ENCODE assay signal across 13 mouse cellular contexts in genomic region chr15:80560646-80561580, GRCm38 (mm10). TPM values are rescaled to one million over a fixed set of nuclear protein-coding genes. Genes with fewer than 3 reads are reported as not detected.
A peak's percentile ranks its signal among the peaks of the same experiment; 100 is the strongest.
DNase-seq lines count a peak whose midpoint lies in the region; ATAC-seq and TF ChIP-seq lines count a peak whose summit lies in the region.
"Had no signal": no experiment of that assay in that cellular context is flagged by ENCODE, and none has a peak within 500 bp of the region (broad histone marks: within the 10 kb centered on the region; RNA-seq: fewer than 3 reads in every experiment).

No protein-coding gene starts in this region.

- peaks cover 3% of the 10 kb centered on the region; the same call in 1 of the 2 replicates for H3K27me3 ChIP-seq in kidney, embryonic 15.5 days
- H3K27me3 ChIP-seq in C2C12 (ENCODE audit: control insufficient read depth, insufficient read depth, insufficient read length): no peaks in the 10 kb centered on the region
- H3K27me3 ChIP-seq: forebrain, embryonic 15.5 days had no signal

- 58% methylated on average over 15 of the region's 15 CpGs for WGBS in kidney, embryonic 15.5 days

- no peaks in the 10 kb centered on the region for H3K9me3 ChIP-seq in kidney, embryonic 15.5 days (replicated peaks)
- H3K9me3 ChIP-seq: forebrain, embryonic 15.5 days; liver, embryonic 12.5 days had no signal

- no peaks in the 10 kb centered on the region for H3K36me3 ChIP-seq in kidney, embryonic 15.5 days
- H3K36me3 ChIP-seq in C2C12 (ENCODE audit: control insufficient read depth, insufficient read depth): no peaks in the 10 kb centered on the region
- H3K36me3 ChIP-seq: forebrain, embryonic 15.5 days; liver, embryonic 12.5 days had no signal

- H3K27ac ChIP-seq in kidney, embryonic 15.5 days: 0 out of 2 replicates have a peak overlapping the region, but pooled peaks have one; percentile 13
- H3K27ac ChIP-seq: forebrain, embryonic 15.5 days; liver, embryonic 12.5 days had no signal

- peaks cover 7% of the 10 kb centered on the region; the same call in 1 of the 2 replicates for H3K4me1 ChIP-seq in kidney, embryonic 15.5 days
- H3K4me1 ChIP-seq: forebrain, embryonic 15.5 days had no signal

- no peaks in the 10 kb centered on the region for H3K79me2 ChIP-seq in C2C12 (ENCODE audit: control insufficient read depth, insufficient read depth)

- H3ac ChIP-seq in C2C12 (ENCODE audit: control insufficient read depth, insufficient read length, low read depth): peak overlapping the region; percentile 27

- H3K9ac ChIP-seq in kidney, embryonic 15.5 days: no peak overlapping the region
- H3K9ac ChIP-seq: forebrain, embryonic 15.5 days; liver, embryonic 12.5 days had no signal

- no peak overlapping the region for H3K4me3 ChIP-seq in kidney, embryonic 15.5 days (replicated peaks)
- no peak overlapping the region for H3K4me3 ChIP-seq in C2C12 (ENCODE audit: insufficient read depth, poor library complexity, severe bottlenecking)
- H3K4me3 ChIP-seq: forebrain, embryonic 15.5 days; liver, embryonic 12.5 days had no signal

- no peak for TF ChIP-seq CTCF in C2C12 (IDR thresholded peaks at IDR 0.05; ENCODE audit: control insufficient read depth, insufficient read depth, insufficient read length)

- DNase-seq in kidney, postnatal 36 days: no peak
- peak; percentile 18 for DNase-seq in adrenal gland, postnatal 25 days
- DNase-seq in frontal cortex, postnatal 14 days (ENCODE audit: low spot score in 2 of 2): no peak
- no peak for DNase-seq in thymus, postnatal 36 days
- DNase-seq in ovary, postnatal 36 days (ENCODE audit: low spot score): no peak
- DNase-seq: heart, postnatal 10 days had no signal

- no peak overlapping the region for H3K4me2 ChIP-seq in kidney, embryonic 15.5 days
- H3K4me2 ChIP-seq: forebrain, embryonic 15.5 days; liver, embryonic 12.5 days had no signal

- no peak for ATAC-seq in kidney, embryonic 15.5 days (replicated peaks; ENCODE audit: low FRiP score)
- ATAC-seq in megakaryocyte, adult 5-6 weeks (ENCODE audit: poor library complexity, severe bottlenecking): peak; percentile 54
- ATAC-seq: forebrain, embryonic 15.5 days; liver, embryonic 12.5 days had no signal

- no peaks in the 10 kb centered on the region for H3K79me3 ChIP-seq in C2C12 (ENCODE audit: low read depth)

TF ChIP-seq in C2C12, 6 proteins besides CTCF, POLR2A, EP300 and RAD21:
- no peak for TF ChIP-seq MYOG (IDR thresholded peaks at IDR 0.05; ENCODE audit: control insufficient read depth, extremely low read depth, insufficient read length)
- TF ChIP-seq FOSL1 (IDR thresholded peaks at IDR 0.05; ENCODE audit: insufficient read depth, low read length, poor library complexity, severe bottlenecking): peak; percentile 4
- no peak for TF ChIP-seq MAX (IDR thresholded peaks at IDR 0.05)

RNA-seq across cellular contexts. Expression of gene Enthd1, which starts 4.0 kb away (rescaled TPM):
- not detected in 2 replicates for polyA plus RNA-seq in kidney, embryonic 15.5 days (2015; fragmentation: Nextera tagmentation; extraction: Ambion mirVana)
- polyA plus RNA-seq in C2C12 (2012; fragmentation: generic; extraction: Trizol): 0.02 TPM
- total RNA-seq in adrenal gland, postnatal 25 days (2021): not detected in 2 replicates
- total RNA-seq in megakaryocyte, adult 5-6 weeks (2015): 0.11 TPM in 1 of 2 replicates, not detected in the other
- 0.18 TPM in 1 of 2 replicates, not detected in the other for total RNA-seq in megakaryocyte, adult 5-6 weeks (2017)
- total RNA-seq: heart, postnatal 10 days had no signal
- polyA plus RNA-seq: cortical plate, adult 2 months; forebrain, embryonic 15.5 days; kidney, embryonic 14.5 days; liver, embryonic 12.5 days had no signal

RNA-seq across cellular contexts. Expression of gene Grap2, which starts 11.5 kb away (rescaled TPM):
- polyA plus RNA-seq in kidney, embryonic 15.5 days (2015; fragmentation: Nextera tagmentation; extraction: Ambion mirVana): 0.51 and 1.4 TPM in 2 replicates
- polyA plus RNA-seq in C2C12 (2012; fragmentation: generic; extraction: Trizol): under 0.01 TPM
- total RNA-seq in adrenal gland, postnatal 25 days (2021): 0.38 and 0.49 TPM in 2 replicates
- total RNA-seq in megakaryocyte, adult 5-6 weeks (2015): 3.6 and 4.3 TPM in 2 replicates
- 7.3 and 7.4 TPM in 2 replicates for total RNA-seq in megakaryocyte, adult 5-6 weeks (2017)
